Mouse (Mus musculus): ENCODE measurements around the gene Akt3. TPM values are rescaled to one million over a fixed set of nuclear protein-coding genes. Genes with fewer than 3 reads are reported as not detected.

Gene Akt3
- polyA plus RNA-seq, 1 experiment: 6.4 TPM

DNA sequence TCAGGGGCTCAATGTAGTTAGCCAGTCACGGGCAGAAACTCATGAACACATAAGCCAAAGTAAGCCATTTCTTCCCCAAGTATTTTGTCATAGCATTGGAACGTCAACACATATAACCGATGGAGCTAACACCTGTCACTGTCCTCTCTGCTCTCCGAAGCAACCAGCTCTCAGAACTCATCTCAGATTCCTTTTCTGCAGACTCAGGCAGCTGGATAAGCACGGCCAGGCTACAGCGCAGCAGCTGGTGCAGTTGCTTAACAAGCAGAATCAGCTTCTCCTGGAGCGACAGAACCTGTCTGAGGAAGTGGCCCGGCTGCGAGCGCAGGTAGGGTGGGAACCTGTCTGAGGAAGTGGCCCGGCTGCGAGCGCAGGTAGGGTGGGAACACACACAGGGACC lies 246.3 kb downstream of the Akt3 start:
- 88% methylated on average over 13 of the region's 13 CpGs for WGBS
- Histone ChIP-seq H3K27ac (ENCODE audit: insufficient read depth, low read length) (no peak overlapping the region), H3K27me3 (ENCODE audit: control insufficient read depth, insufficient read depth, low read length) (no peaks in the 10 kb centered on the region), H3K36me3 (ENCODE audit: control insufficient read depth, insufficient read depth, low read length) (no peaks in the 10 kb centered on the region), H3K4me1 (ENCODE audit: control insufficient read depth, insufficient read depth, insufficient read length) (no peaks in the 10 kb centered on the region), H3K4me3 (ENCODE audit: extremely low read depth, insufficient read depth, insufficient read length) (no peak overlapping the region)
- TF ChIP-seq POLR2A (IDR thresholded peaks at IDR 0.05; ENCODE audit: low read depth, low read length): no peak
- TF ChIP-seq CTCF (IDR thresholded peaks at IDR 0.05; ENCODE audit: extremely low read depth, insufficient read depth, insufficient read length, insufficient replicate concordance): no peak
- DNase-seq (ENCODE audit: low read depth in 1 of 2, low spot score in 2 of 2): no peak

DNA sequence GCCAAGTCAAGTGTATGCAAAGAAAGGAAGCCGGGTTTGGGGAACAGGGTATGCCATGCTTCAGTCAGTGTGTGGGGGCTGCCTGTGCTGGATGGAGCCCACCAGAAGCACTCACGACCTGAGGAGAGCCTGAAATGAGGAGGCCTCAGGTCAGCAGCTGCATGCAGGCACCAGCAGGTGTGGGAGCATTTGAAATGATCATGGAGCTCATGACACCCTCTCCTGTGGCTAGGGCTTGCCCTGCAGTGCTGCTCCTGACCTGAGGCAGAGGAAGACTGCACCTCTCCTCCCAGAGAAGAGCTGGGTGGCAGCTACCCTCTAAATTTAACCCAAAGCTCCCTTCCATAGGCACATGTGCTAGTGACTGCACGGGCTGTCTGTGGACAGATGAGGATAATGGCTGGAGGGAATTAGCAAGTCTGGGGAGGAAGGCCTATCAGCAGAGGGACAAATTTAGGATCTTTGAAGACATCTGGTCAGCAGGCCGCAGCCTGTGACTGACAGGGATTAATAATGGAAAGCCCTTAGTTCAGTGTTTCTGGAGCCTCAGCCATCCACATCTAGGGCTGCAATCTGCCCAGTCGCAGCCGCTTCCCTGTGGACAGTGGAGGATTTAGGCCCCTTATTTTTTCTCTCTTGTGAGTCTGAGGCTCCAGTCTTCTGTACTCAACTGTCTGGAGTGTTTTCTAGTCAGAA lies 247.2 kb downstream of the Akt3 start:
- no peaks in the 10 kb centered on the region for H3K4me1 ChIP-seq (ENCODE audit: control insufficient read depth, insufficient read depth, insufficient read length)
- 89% methylated on average over 6 of the region's 6 CpGs for WGBS

DNA sequence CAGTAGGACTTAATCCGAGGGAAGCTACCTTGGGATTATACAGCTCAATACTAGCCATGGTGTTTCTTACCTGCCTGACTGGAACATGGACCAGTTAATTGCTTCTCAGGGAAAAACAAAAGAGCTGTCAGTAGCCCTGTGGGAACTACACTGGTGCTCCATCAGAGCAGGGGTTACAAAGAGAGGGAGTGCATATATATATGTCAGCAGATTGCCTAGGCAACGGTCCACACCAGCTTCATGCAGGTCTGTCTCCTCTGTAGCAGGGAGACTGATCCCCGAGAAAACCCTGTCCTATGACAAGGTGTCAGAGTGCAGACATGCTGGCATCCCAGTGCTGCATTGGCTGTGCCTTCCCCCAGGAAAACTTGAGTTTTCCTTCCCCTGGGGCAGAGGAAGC lies 248.0 kb downstream of the Akt3 start:
- H3K4me3 ChIP-seq (ENCODE audit: extremely low read depth, insufficient read depth, insufficient read length): no peak overlapping the region
- H3K27me3 ChIP-seq (ENCODE audit: control insufficient read depth, insufficient read depth, low read length): no peaks in the 10 kb centered on the region
- H3K4me1 ChIP-seq (ENCODE audit: control insufficient read depth, insufficient read depth, insufficient read length): no peaks in the 10 kb centered on the region
- TF ChIP-seq POLR2A (IDR thresholded peaks at IDR 0.05; ENCODE audit: low read depth, low read length) (no peak), CTCF (IDR thresholded peaks at IDR 0.05; ENCODE audit: extremely low read depth, insufficient read depth, insufficient read length, insufficient replicate concordance) (no peak)
- WGBS: 93% methylated on average over 3 of the region's 3 CpGs
- no peak for DNase-seq (ENCODE audit: low read depth in 1 of 2, low spot score in 2 of 2)
- H3K36me3 ChIP-seq (ENCODE audit: control insufficient read depth, insufficient read depth, low read length): no peaks in the 10 kb centered on the region
- no peak overlapping the region for H3K27ac ChIP-seq (ENCODE audit: insufficient read depth, low read length)

More for the DNA sequence above, 247.2 kb downstream of the Akt3 start:
- Histone ChIP-seq H3K27ac (ENCODE audit: insufficient read depth, low read length) (no peak overlapping the region), H3K27me3 (ENCODE audit: control insufficient read depth, insufficient read depth, low read length) (no peaks in the 10 kb centered on the region), H3K4me3 (ENCODE audit: extremely low read depth, insufficient read depth, insufficient read length) (no peak overlapping the region), H3K36me3 (ENCODE audit: control insufficient read depth, insufficient read depth, low read length) (no peaks in the 10 kb centered on the region)
- TF ChIP-seq CTCF (IDR thresholded peaks at IDR 0.05; ENCODE audit: extremely low read depth, insufficient read depth, insufficient read length, insufficient replicate concordance) (no peak), POLR2A (IDR thresholded peaks at IDR 0.05; ENCODE audit: low read depth, low read length) (no peak)
- DNase-seq (ENCODE audit: low read depth in 1 of 2, low spot score in 2 of 2): no peak

DNA sequence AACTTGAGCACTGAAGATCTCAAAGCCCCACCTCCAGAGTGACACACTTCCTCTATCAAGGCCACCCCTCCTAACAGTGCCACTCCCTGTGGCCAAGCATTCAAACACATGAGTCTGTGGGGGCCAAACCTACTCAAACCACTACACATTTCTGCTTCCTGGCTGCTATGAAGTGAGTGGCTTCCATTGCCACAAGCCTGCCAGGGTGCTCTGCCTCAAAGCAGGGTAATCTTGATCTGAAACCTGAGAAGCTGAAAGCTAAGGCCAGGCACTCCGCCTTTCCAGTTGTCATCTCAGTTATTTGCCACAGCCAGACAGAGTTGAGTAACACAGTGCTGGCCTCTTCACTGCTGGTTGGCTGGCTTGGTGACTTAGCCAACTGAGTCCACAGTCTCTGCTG lies 249.2 kb downstream of the Akt3 start:
- no peaks in the 10 kb centered on the region for H3K4me1 ChIP-seq (ENCODE audit: control insufficient read depth, insufficient read depth, insufficient read length)
- DNase-seq (ENCODE audit: low read depth in 1 of 2, low spot score in 2 of 2): no peak
- no peaks in the 10 kb centered on the region for H3K27me3 ChIP-seq (ENCODE audit: control insufficient read depth, insufficient read depth, low read length)
- no peak overlapping the region for H3K4me3 ChIP-seq (ENCODE audit: extremely low read depth, insufficient read depth, insufficient read length)
- no peak overlapping the region for H3K27ac ChIP-seq (ENCODE audit: insufficient read depth, low read length)
- H3K36me3 ChIP-seq (ENCODE audit: control insufficient read depth, insufficient read depth, low read length): no peaks in the 10 kb centered on the region
- no peak for TF ChIP-seq POLR2A (IDR thresholded peaks at IDR 0.05; ENCODE audit: low read depth, low read length)
- no peak for TF ChIP-seq CTCF (IDR thresholded peaks at IDR 0.05; ENCODE audit: extremely low read depth, insufficient read depth, insufficient read length, insufficient replicate concordance)
- WGBS: 90% methylated on average over 1 of the region's 1 CpGs

DNA sequence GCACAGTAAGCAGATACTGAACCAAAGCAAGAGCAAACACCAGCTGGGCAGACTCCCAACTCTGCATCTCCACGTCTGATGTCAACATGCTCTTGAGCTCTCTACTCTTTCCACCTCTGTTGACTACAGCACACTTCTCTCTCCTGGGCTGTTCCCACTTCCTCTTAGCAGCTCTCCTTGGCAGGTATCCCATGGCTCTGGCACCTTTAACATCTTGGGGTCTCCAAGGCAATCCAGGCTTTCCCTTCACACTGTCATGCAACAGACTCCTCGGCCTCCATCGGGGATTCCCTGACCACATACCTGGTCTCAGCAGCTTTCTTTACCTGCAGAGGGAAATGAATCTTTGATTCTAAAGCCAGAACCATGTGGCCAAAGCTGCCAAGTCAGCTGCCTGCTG lies 250.6 kb downstream of the Akt3 start:
- no peak for TF ChIP-seq POLR2A (IDR thresholded peaks at IDR 0.05; ENCODE audit: low read depth, low read length)
- no peak for TF ChIP-seq CTCF (IDR thresholded peaks at IDR 0.05; ENCODE audit: extremely low read depth, insufficient read depth, insufficient read length, insufficient replicate concordance)
- DNase-seq (ENCODE audit: low read depth in 1 of 2, low spot score in 2 of 2): no peak
- no peak overlapping the region for H3K4me3 ChIP-seq (ENCODE audit: extremely low read depth, insufficient read depth, insufficient read length)
- no peaks in the 10 kb centered on the region for H3K27me3 ChIP-seq (ENCODE audit: control insufficient read depth, insufficient read depth, low read length)
- 90% methylated on average over 3 of the region's 3 CpGs for WGBS
- H3K27ac ChIP-seq (ENCODE audit: insufficient read depth, low read length): no peak overlapping the region
- H3K36me3 ChIP-seq (ENCODE audit: control insufficient read depth, insufficient read depth, low read length): no peaks in the 10 kb centered on the region
- no peaks in the 10 kb centered on the region for H3K4me1 ChIP-seq (ENCODE audit: control insufficient read depth, insufficient read depth, insufficient read length)

DNA sequence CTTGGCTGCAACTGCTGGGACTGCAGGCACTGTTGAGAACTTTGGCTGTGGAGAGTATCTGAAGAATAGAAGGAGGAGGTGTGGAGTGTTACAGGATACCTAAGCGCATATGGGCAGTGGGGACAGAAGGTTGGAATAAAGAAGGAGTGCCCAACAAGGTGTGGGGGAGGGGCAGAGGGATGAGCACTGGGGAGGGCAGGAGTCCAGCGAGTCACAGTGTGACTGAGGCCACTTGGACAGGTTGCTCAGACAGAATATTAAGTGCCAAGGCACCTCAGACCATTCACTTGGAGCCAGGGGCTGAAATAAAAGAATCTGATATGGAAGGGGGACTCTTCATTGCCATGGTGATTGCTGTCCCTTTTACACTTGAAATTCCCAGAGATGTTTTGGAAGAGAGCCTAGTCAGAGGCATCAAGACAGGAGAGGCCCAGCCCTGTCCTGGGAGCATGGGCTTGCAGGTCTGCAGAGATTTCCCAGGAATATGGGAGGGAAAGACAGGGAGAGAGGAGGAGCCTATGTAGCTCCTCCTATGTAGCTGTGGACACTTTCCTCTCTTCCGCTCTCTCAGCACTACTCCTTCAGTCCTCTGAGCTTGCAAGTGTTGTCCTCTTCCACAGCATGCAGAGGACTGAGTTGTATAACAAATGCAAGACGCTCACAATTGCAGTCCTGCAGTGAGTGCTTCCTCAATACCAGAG lies 253.8 kb downstream of the Akt3 start:
- peaks cover 7% of the 10 kb centered on the region; the same call in 1 of the 2 replicates for H3K4me1 ChIP-seq (ENCODE audit: control insufficient read depth, insufficient read depth, insufficient read length)
- TF ChIP-seq CTCF (IDR thresholded peaks at IDR 0.05; ENCODE audit: extremely low read depth, insufficient read depth, insufficient read length, insufficient replicate concordance) (no peak), POLR2A (IDR thresholded peaks at IDR 0.05; ENCODE audit: low read depth, low read length) (no peak)

DNA sequence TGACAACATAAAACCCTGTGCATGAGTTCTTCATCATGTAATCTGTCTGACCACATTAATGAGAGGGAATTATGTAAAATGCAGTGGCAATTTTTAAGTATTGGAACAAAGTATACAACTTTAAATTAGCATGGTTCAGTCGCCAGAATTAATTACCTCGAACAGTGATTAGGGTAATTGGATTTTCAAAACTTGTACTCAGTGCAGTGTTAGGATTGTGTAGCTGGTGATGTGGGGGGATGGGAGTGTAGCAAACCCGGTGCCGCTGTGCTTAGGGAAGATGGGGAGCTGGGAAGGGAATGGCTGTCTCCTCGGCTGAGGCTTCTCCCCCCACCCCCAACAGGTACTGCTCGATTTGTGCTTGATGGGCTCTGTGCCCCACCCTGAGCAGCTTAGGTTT lies 255.1 kb downstream of the Akt3 start:
- H3K4me1 ChIP-seq (ENCODE audit: control insufficient read depth, insufficient read depth, insufficient read length): peaks cover 12% of the 10 kb centered on the region; the same call in 1 of the 2 replicates
- H3K27ac ChIP-seq (ENCODE audit: insufficient read depth, low read length): no peak overlapping the region
- 91% methylated on average over 6 of the region's 6 CpGs for WGBS
- H3K27me3 ChIP-seq (ENCODE audit: control insufficient read depth, insufficient read depth, low read length): no peaks in the 10 kb centered on the region
- no peaks in the 10 kb centered on the region for H3K36me3 ChIP-seq (ENCODE audit: control insufficient read depth, insufficient read depth, low read length)
- H3K4me3 ChIP-seq (ENCODE audit: extremely low read depth, insufficient read depth, insufficient read length): no peak overlapping the region
- DNase-seq (ENCODE audit: low read depth in 1 of 2, low spot score in 2 of 2): no peak
- TF ChIP-seq POLR2A (IDR thresholded peaks at IDR 0.05; ENCODE audit: low read depth, low read length) (no peak), CTCF (IDR thresholded peaks at IDR 0.05; ENCODE audit: extremely low read depth, insufficient read depth, insufficient read length, insufficient replicate concordance) (no peak)

More for the DNA sequence above, 253.8 kb downstream of the Akt3 start:
- 85% methylated on average over 4 of the region's 4 CpGs for WGBS
- H3K4me3 ChIP-seq (ENCODE audit: extremely low read depth, insufficient read depth, insufficient read length): no peak overlapping the region
- H3K36me3 ChIP-seq (ENCODE audit: control insufficient read depth, insufficient read depth, low read length): no peaks in the 10 kb centered on the region
- H3K27me3 ChIP-seq (ENCODE audit: control insufficient read depth, insufficient read depth, low read length): no peaks in the 10 kb centered on the region
- no peak for DNase-seq (ENCODE audit: low read depth in 1 of 2, low spot score in 2 of 2)
- no peak overlapping the region for H3K27ac ChIP-seq (ENCODE audit: insufficient read depth, low read length)

Data from spleen, adult 2 months (tissue).